Mouse (Mus musculus) adrenal gland, postnatal 4 days (tissue): ENCODE data around the gene Erlec1. TPM values are rescaled to one million over a fixed set of nuclear protein-coding genes. Genes with fewer than 3 reads are reported as not detected.

Experiments used
- DNase-seq, 2 experiments: peaks; one replicate each; pipeline ENCODE4 v3.0.0; 2021 to 2022; ENCODE audit warnings: low spot score in 2 of 2, mixed read lengths in 2 of 2
- total RNA-seq, 2 experiments: library from RNA; stranded (reverse); gene quantifications; 2 replicates each; pipeline ENCODE4 v1.2.3; 2021

Gene Erlec1
- total RNA-seq, 2 experiments from 2014 or later, result 78.6 to 84.7 TPM

- peak; percentile 40 to 48 for DNase-seq
These were observed 68.8 kb downstream of the Erlec1 start, which contains the start of the genes Gpr75 and Asb3 for GRCm38 (mm10) chr11:30885171-30885871. Gene Gpr75 (plus strand): TSS chr11:30885358. Gene Asb3 (plus strand): TSS chr11:30885416.

Other genes starting within 250 kb of the Erlec1 start
- gene Psme4, start 182.6 kb downstream of the Erlec1 start, total RNA-seq, result 10 to 100 TPM; 64.5 to 70.9 TPM
- gene Gpr75, start 69.0 kb downstream of the Erlec1 start, total RNA-seq, result 1 to 10 TPM; 1.1 to 1.2 TPM
- 10 to 100 TPM; 15.0 to 18.0 TPM for gene Asb3, start 68.9 kb downstream of the Erlec1 start, total RNA-seq
- 1 to 10 TPM; 9.0 TPM for gene Chac2, start 32.0 kb upstream of the Erlec1 start, total RNA-seq
- gene Gm17332, start 228.1 kb upstream of the Erlec1 start, total RNA-seq, result not detected